Mouse (Mus musculus) liver, embryonic 11.5 days (tissue): Measurements from ENCODE around the gene Zbtb22. TPM values are rescaled to one million over a fixed set of nuclear protein-coding genes. Genes with fewer than 3 reads are reported as not detected.

Experiments used
- ATAC-seq: fragments of 200-750 bp; cut with Nextera tagmentation; replicated peaks from 2 replicates; pipeline ENCODE4 v1.8.0; 2017; ENCODE audit warnings: moderate number of reproducible peaks, mild to moderate bottlenecking, moderate TSS enrichment, moderate library complexity; ENCODE audit not compliant: low FRiP score
- DNase-seq: peaks from one replicate; pipeline ENCODE4 v3.0.0-alpha.2; 2017; ENCODE audit warnings: low spot score
- H3K27ac ChIP-seq: fragments of 300-500 bp; sonication (generic); 2 replicates; pipeline ENCODE4 v1.5.1; 2014; ENCODE audit warnings: mild to moderate bottlenecking, low read depth, low read length, control low read depth
- H3K27me3 ChIP-seq: fragments of 300-500 bp; sonication (generic); replicated peaks from 2 replicates; pipeline ENCODE4 v1.6.1; 2014; ENCODE audit warnings: low read length, mixed read lengths; ENCODE audit not compliant: control insufficient read depth, insufficient read depth
- H3K36me3 ChIP-seq: fragments of 300-500 bp; sonication (generic); 2 replicates; pipeline ENCODE4 v1.6.1; 2014; ENCODE audit warnings: mild to moderate bottlenecking, low read length, moderate library complexity, mixed read lengths; ENCODE audit not compliant: control insufficient read depth, insufficient read depth
- H3K4me1 ChIP-seq: fragments of 300-500 bp; sonication (generic); replicated peaks from 2 replicates; pipeline ENCODE4 v1.6.1; 2014; ENCODE audit warnings: low read length, mixed read lengths; ENCODE audit not compliant: control insufficient read depth, insufficient read depth
- H3K4me2 ChIP-seq: fragments of 300-500 bp; sonication (generic); 2 replicates; pipeline ENCODE4 v1.6.1; 2014; ENCODE audit warnings: mild to moderate bottlenecking, control low read depth, moderate library complexity
- H3K4me3 ChIP-seq: fragments of 300-500 bp; sonication (generic); 2 replicates; pipeline ENCODE4 v1.5.1; 2014; ENCODE audit warnings: low read depth, low read length, control low read depth
- H3K9ac ChIP-seq: fragments of 300-500 bp; sonication (generic); 2 replicates; pipeline ENCODE4 v1.6.1; 2014; ENCODE audit warnings: low read depth, low read length, control low read depth
- H3K9me3 ChIP-seq: fragments of 300-500 bp; sonication (generic); 2 replicates; pipeline ENCODE4 v1.6.1; 2016; ENCODE audit warnings: low read length, inconsistent platforms, mixed read lengths; ENCODE audit not compliant: control insufficient read depth
- WGBS: fragments of 180-500 bp; shearing (Covaris S2); extraction: QIAGEN DNeasy Blood & Tissue Kit; methylation state at CpG from one replicate; pipeline ENCODE4 v1.1.7; 2014; 5-methylcytosine and 5-hydroxymethylcytosine counted together
- polyA plus RNA-seq: library from polyadenylated mRNA; unstranded; fragments of >200 nt; fragmentation: Nextera tagmentation; extraction: Ambion mirVana; gene quantifications from 2 replicates; pipeline ENCODE4 v1.2.1, GENCODE M21; 2014

Zbtb22 gene
- polyA plus RNA-seq, 1 experiment from 2014 or later: 13.0 TPM

DNA sequence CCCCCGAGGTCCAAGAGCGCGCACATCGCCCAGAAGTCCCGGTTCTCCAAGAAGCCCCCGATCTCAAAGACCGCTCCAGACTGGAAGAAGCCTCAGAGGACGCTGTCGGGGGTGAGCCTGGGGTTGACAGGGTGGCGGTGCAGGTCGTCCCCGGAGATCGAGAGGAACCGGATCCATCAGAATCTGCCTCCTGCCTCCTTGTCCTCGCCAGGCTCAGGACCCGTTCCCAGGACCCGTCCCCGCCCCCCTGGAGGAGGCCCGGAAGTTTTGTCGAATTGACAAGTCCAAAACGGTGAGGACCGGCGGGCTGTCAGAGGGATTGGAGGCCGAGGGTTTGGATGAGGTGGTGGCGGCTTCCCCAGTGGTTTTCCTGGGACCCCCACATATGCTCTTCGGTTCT, 25.3 kb downstream of the Zbtb22 start:
- peaks cover 19% of the 10 kb centered on the region for H3K4me1 ChIP-seq

DNA sequence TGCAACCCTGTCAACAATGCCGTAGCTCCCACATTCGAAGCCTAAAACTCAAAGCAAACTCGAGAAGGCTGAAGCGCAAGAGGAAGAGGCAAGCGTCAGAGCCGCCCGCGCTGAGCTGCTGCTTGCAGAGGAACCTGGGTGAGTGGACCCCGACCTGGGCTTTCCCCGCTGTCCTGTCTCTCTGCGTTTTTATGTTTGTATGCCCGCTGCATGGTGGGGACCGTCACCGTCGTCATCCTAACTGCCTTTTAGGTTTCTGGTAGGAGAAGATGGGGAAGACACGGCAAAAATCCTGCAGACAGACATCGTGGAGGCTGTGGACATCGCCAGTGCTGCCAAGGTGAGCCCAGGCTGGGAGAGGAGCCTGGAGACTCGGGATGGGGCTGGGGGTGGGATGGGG, 25.7 kb downstream of the Zbtb22 start:
- WGBS: 45% methylated on average over 19 of the region's 19 CpGs

More for the DNA sequence above, 25.3 kb downstream of the Zbtb22 start:
- H3K4me3 ChIP-seq: peak overlapping the region; percentile 91
- H3K4me2 ChIP-seq: peak overlapping the region; percentile 92
- no peaks in the 10 kb centered on the region for H3K9me3 ChIP-seq
- DNase-seq (no peak), ATAC-seq (peak; percentile 7; the same call in 1 of the 2 replicates)
- WGBS: 1% methylated on average over 26 of the region's 26 CpGs
- H3K36me3 ChIP-seq: peaks cover 34% of the 10 kb centered on the region
- H3K27me3 ChIP-seq: no peaks in the 10 kb centered on the region
- no peak overlapping the region for H3K27ac ChIP-seq
- peak overlapping the region; percentile 83 for H3K9ac ChIP-seq

DNA sequence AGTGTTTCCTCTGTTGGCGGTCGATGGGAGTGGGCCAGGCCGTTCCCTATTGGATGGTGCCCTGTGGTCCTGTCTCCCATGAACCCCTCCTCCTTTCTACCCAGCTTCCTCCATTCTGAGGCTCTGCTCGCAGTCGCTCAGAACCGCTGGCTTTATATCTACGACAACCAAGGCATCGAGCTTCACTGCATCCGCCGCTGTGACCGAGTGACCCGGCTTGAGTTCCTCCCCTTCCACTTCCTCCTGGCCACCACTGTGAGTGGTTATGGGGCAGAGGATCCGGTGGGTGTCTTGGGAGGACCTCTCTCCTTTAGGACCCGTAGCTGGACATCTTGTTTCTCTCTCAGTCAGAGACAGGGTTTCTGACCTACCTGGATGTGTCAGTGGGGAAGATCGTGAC, 27.8 kb downstream of the Zbtb22 start:
- no peak overlapping the region for H3K27ac ChIP-seq
- WGBS: 92% methylated on average over 15 of the region's 15 CpGs
- H3K4me1 ChIP-seq: peaks cover 18% of the 10 kb centered on the region
- H3K9me3 ChIP-seq: no peaks in the 10 kb centered on the region
- DNase-seq (no peak), ATAC-seq (no peak)
- H3K4me3 ChIP-seq: no peak overlapping the region; the same call in 1 of the 2 replicates
- no peak overlapping the region for H3K4me2 ChIP-seq
- no peak overlapping the region for H3K9ac ChIP-seq
- H3K27me3 ChIP-seq: no peaks in the 10 kb centered on the region
- H3K36me3 ChIP-seq: peaks cover 30% of the 10 kb centered on the region

More for the DNA sequence above, 25.7 kb downstream of the Zbtb22 start:
- Histone ChIP-seq H3K9me3 (no peaks in the 10 kb centered on the region), H3K4me3 (peak overlapping the region; percentile 91), H3K4me2 (peak overlapping the region; percentile 92), H3K36me3 (peaks cover 34% of the 10 kb centered on the region), H3K4me1 (peaks cover 19% of the 10 kb centered on the region), H3K27ac (no peak overlapping the region), H3K9ac (peak overlapping the region; percentile 83), H3K27me3 (no peaks in the 10 kb centered on the region)
- ATAC-seq (no peak), DNase-seq (no peak)

DNA sequence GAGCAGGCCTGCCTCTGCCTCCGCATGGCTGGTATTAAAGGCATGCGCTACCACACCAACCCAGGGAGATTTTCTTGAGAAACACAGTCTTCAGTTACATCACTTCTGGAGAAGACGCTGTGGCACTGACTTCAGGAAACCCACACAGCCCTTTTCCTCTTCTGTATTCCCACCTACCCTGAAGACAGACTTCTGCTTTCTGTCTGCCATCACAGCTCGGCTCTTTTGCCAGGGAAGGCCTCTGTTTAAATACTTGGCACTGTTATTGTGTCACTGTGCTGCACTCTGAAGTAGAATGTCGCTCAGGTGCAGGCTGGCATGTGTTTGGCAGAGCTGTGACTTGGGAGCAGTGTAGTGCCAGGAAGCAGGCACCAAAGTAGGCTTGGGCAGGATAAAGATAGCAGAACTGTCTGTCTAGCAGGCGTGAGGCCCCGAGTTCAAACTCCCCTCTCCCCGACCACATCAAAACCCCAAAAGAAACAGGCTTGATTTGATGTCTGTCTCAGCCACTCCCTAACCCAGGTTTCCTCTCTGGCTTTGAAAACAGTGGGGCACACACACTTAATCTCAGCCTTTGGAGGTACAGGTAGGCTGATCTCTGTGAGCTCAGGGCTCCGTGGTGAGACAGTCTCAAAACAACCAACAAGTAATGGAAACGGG, 31.9 kb downstream of the Zbtb22 start:
- H3K36me3 ChIP-seq: peaks cover 41% of the 10 kb centered on the region
- peaks cover 27% of the 10 kb centered on the region for H3K4me1 ChIP-seq
- H3K27me3 ChIP-seq: no peaks in the 10 kb centered on the region
- ATAC-seq: no peak
- 76% methylated on average over 10 of the region's 10 CpGs for WGBS
- DNase-seq: no peak
- no peak overlapping the region for H3K27ac ChIP-seq
- H3K9me3 ChIP-seq: no peaks in the 10 kb centered on the region
- no peak overlapping the region for H3K4me3 ChIP-seq
- no peak overlapping the region for H3K9ac ChIP-seq
- H3K4me2 ChIP-seq: no peak overlapping the region; the same call in 1 of the 2 replicates

DNA sequence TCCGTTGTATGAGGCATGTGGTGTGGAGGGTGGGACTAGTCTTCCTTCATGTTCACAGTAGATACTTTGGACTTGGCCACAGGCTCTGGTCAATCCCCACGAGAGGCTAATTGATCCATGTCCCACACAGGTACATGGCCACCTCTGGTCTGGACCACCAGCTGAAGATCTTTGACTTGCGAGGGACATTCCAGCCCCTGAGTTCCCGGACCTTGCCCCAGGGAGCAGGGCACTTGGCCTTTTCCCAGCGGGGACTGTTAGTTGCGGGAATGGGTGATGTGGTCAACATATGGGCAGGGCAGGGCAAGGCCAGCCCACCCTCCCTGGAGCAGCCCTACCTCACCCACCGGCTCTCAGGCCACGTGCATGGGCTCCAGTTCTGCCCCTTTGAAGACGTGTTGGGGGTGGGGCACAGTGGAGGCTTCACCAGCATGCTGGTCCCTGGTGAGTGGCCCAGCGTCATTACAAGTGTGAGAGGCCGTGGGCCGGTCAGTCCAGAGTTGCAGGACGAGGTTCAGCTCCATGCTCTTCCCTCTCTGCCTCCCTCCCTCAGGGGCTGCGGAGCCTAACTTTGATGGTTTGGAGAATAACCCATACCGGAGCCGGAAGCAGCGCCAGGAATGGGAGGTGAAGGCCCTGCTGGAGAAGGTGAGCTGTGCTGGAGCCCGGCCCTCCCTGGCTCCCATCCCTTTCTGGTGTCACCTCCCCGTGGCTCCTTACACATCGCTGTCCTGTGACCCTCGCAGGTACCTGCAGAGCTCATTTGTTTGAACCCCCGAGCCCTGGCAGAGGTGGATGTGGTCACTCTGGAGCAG, 32.6 kb downstream of the Zbtb22 start:
- H3K4me1 ChIP-seq: peaks cover 34% of the 10 kb centered on the region
- ATAC-seq: no peak
- no peak overlapping the region for H3K27ac ChIP-seq
- DNase-seq: no peak
- H3K9me3 ChIP-seq: no peaks in the 10 kb centered on the region
- peaks cover 44% of the 10 kb centered on the region for H3K36me3 ChIP-seq
- 88% methylated on average over 22 of the region's 22 CpGs for WGBS
- no peak overlapping the region for H3K9ac ChIP-seq
- H3K4me2 ChIP-seq: no peak overlapping the region
- H3K27me3 ChIP-seq: no peaks in the 10 kb centered on the region
- H3K4me3 ChIP-seq: no peak overlapping the region

DNA sequence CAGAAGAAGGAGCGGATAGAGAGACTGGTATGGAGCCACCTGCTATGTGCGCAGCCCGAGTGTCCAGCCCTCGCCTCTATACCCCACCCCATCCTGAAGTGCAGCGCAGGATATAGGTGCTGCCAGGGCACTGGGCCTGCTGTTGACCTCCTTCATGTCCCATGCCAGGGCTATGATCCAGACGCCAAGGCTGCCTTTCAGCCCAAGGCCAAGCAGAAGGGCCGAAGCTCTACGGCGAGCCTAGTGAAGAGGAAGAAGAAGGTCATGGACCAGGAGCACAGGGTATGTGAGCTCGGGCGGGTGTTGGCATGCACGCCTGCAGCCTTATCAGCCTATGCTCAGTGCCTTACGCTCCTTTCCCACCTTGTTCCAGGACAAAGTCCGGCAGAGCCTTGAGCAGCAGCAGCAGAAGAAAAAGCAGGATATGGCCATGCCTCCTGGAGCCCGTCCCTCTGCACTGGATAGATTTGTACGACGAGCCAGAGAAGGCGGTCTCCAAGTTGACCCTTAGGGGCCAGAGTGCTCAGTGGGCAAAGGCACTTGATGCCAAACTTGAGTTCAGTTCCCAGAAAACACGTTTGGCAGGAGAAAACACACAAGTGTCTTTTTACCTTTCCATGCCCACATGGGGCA, 33.3 kb downstream of the Zbtb22 start:
- DNase-seq (no peak), ATAC-seq (no peak)
- H3K4me2 ChIP-seq: no peak overlapping the region
- H3K27ac ChIP-seq: no peak overlapping the region
- no peak overlapping the region for H3K4me3 ChIP-seq
- no peaks in the 10 kb centered on the region for H3K27me3 ChIP-seq
- H3K36me3 ChIP-seq: peaks cover 44% of the 10 kb centered on the region
- H3K9me3 ChIP-seq: no peaks in the 10 kb centered on the region
- 86% methylated on average over 19 of the region's 19 CpGs for WGBS
- H3K4me1 ChIP-seq: peaks cover 42% of the 10 kb centered on the region
- no peak overlapping the region for H3K9ac ChIP-seq

DNA sequence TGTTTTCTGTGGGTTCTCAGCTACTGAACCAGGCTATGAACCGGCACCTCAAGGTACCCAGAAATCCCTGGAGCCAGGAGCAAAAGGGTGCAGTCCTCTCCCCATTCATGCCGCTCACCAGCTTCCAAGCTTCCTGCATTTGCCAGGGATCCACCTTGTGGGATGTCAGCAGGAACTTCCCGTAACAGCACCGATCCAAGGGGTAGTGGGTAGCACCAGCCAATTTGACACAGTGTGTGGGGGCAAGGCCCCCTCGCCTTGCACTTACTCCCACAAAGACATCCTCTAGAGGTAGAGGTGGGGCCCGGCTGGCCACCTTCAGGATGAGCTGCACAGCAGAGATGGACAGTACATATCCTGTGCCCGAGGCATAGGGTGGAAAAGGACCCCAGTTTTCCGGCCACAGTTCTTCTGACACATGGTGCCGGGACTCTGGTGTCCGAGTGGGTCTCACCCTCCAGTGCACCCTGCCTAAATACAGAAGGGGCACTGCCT, 34.5 kb downstream of the Zbtb22 start:
- peak overlapping the region; percentile 100 for H3K4me2 ChIP-seq
- H3K4me3 ChIP-seq: peak overlapping the region; percentile 85
- H3K27ac ChIP-seq: peak overlapping the region; percentile 90
- peaks cover 48% of the 10 kb centered on the region for H3K4me1 ChIP-seq
- peak overlapping the region; percentile 72 for H3K9ac ChIP-seq
- WGBS: 70% methylated on average over 10 of the region's 10 CpGs
- H3K36me3 ChIP-seq: peaks cover 41% of the 10 kb centered on the region
- DNase-seq: no peak
- H3K9me3 ChIP-seq: no peaks in the 10 kb centered on the region
- H3K27me3 ChIP-seq: no peaks in the 10 kb centered on the region
- no peak for ATAC-seq

DNA sequence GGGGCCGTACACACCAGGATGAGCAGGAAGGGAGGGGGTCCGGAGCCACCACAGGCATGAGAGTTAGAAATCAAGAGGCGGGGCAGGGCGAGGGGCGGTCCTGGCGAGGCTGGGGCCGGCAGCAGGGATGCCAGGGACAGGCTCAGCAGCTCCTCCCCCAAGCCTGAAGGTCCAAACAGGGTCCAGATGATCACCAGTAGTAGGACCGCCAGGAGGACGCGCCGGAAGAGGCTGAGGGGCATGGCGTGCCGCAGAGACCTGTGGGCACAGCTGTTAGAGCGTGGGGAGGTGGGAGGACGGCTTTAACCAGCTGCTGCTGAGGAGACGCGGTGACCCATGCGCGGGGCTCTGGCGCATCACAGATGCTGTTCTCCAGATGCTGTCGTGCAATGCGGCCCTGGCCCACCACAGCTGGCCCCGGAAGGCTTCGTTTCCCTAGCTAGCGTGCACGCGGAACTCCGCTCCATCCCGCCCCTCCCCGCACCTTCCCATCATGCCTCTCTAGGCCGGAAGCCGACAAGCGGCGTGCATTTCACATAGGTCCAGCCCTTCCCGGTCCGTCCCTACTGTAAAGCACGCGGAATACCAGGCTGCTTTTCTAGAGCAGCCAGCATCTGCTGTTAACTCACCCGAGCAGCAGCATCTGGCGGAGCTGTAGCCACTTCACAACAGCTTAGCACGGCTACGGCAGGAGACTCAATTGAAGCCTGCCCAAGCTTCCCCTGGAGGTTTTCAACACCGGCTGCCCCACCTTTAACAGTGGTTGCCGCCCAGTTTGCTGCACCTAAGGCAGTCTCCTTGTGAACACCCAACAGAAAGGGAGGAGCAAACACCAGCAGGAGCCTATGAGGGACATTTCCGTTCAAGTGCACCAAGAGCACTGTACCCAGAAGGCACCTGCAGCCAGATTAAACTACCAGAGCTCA, 35.6 kb downstream of the Zbtb22 start, which contains the start of gene B3galt4:
B3galt4 (minus strand) TSS at position 468 of the 926 bp plus-strand sequence.
- WGBS: under 1% methylated on average over 45 of the region's 45 CpGs
- no peaks in the 10 kb centered on the region for H3K9me3 ChIP-seq
- H3K4me1 ChIP-seq: peaks cover 48% of the 10 kb centered on the region

More for the DNA sequence above, 35.6 kb downstream of the Zbtb22 start, which contains the start of gene B3galt4:
- Histone ChIP-seq H3K27ac (peak within 1 kb of the TSS; percentile 90), H3K36me3 (peaks cover 38% of the 10 kb centered on the region), H3K9ac (peak within 1 kb of the TSS; percentile 97), H3K27me3 (no peaks in the 10 kb centered on the region), H3K4me3 (peak within 1 kb of the TSS; percentile 85), H3K4me2 (peak within 1 kb of the TSS; percentile 100)
- ATAC-seq: peak; percentile 80
- DNase-seq: peak; percentile 92
